Mouse (Mus musculus) kidney, embryonic 16.5 days (tissue): ENCODE results near the gene Tmcc1. TPM values are rescaled to one million over a fixed set of nuclear protein-coding genes. Genes with fewer than 3 reads are reported as not detected.
"Not testable (repeated sequence)": the region's sequence is repeated elsewhere in the genome, so short reads cannot be mapped to it uniquely, and the experiment has no call there.

Source experiments
- ATAC-seq: fragments of 200-750 bp; cut with Nextera tagmentation; 2 replicates; pipeline ENCODE4 v1.8.0; 2017; ENCODE audit warnings: moderate TSS enrichment; ENCODE audit not compliant: low FRiP score, low TSS enrichment
- H3K27ac ChIP-seq: fragments of 300-500 bp; sonication (generic); 2 replicates; pipeline ENCODE4 v1.5.1; 2014; ENCODE audit warnings: low read length
- H3K27me3 ChIP-seq: fragments of 300-500 bp; sonication (generic); 2 replicates; pipeline ENCODE4 v1.6.1; 2014; ENCODE audit warnings: low read length, control low read depth, mixed read lengths; ENCODE audit not compliant: insufficient read depth
- H3K36me3 ChIP-seq: fragments of 300-500 bp; sonication (generic); 2 replicates; pipeline ENCODE4 v1.6.1; 2014; ENCODE audit warnings: low read length, control low read depth, mixed read lengths; ENCODE audit not compliant: insufficient read depth
- H3K4me1 ChIP-seq: fragments of 300-500 bp; sonication (generic); 2 replicates; pipeline ENCODE4 v1.6.1; 2014; ENCODE audit warnings: low read length, control low read depth, mixed read lengths; ENCODE audit not compliant: insufficient read depth
- H3K4me2 ChIP-seq: fragments of 300-500 bp; sonication (generic); replicated peaks from 2 replicates; pipeline ENCODE4 v1.6.1; 2014; ENCODE audit warnings: low read depth, low read length
- H3K4me3 ChIP-seq: fragments of 300-500 bp; sonication (generic); 2 replicates; pipeline ENCODE4 v1.5.1; 2014; ENCODE audit warnings: mild to moderate bottlenecking, low read length
- H3K9ac ChIP-seq: fragments of 300-500 bp; sonication (generic); replicated peaks from 2 replicates; pipeline ENCODE4 v1.6.1; 2014; ENCODE audit warnings: low read length
- H3K9me3 ChIP-seq: fragments of 300-500 bp; sonication (generic); 2 replicates; pipeline ENCODE4 v1.6.1; 2016; ENCODE audit warnings: low read length, control low read depth
- WGBS: fragments of 180-500 bp; shearing (Covaris S2); extraction: QIAGEN DNeasy Blood & Tissue Kit; methylation state at CpG from one replicate; pipeline ENCODE4 v1.1.7; 2014; 5-methylcytosine and 5-hydroxymethylcytosine counted together
- polyA plus RNA-seq: library from polyadenylated mRNA; unstranded; fragments of >200 nt; fragmentation: Nextera tagmentation; extraction: Ambion mirVana; gene quantifications from 2 replicates; pipeline ENCODE4 v1.2.1, GENCODE M21; 2015

Gene Tmcc1
- polyA plus RNA-seq: 10.6 and 20.6 TPM in 2 replicates

- Histone ChIP-seq H3K36me3 (no peaks in the 10 kb centered on the region), H3K9me3 (no peaks in the 10 kb centered on the region), H3K4me1 (peaks cover 26% of the 10 kb centered on the region), H3K4me3 (peak within 1 kb of the TSS; percentile 87), H3K27me3 (no peaks in the 10 kb centered on the region), H3K4me2 (peak within 1 kb of the TSS; percentile 67), H3K9ac (peak within 1 kb of the TSS; percentile 94), H3K27ac (peak within 1 kb of the TSS; percentile 81)
- WGBS: 1% methylated on average over 49 of the region's 68 CpGs
- peak; percentile 92 for ATAC-seq
Measured at GRCm38 (mm10) chr6:116193394-116194393, at the start of gene Tmcc1. Gene Tmcc1 (minus strand): TSS chr6:116193486.

GRCm38 (mm10) chr6:116240371-116240770 lies 47.1 kb upstream of the Tmcc1 start:
- no peaks in the 10 kb centered on the region for H3K9me3 ChIP-seq
- no peak overlapping the region for H3K9ac ChIP-seq
- H3K4me1 ChIP-seq: no peaks in the 10 kb centered on the region
- H3K27ac ChIP-seq: no peak overlapping the region
- no peak overlapping the region for H3K4me2 ChIP-seq
- ATAC-seq: no peak
- WGBS: 71% methylated on average over 2 of the region's 2 CpGs
- no peaks in the 10 kb centered on the region for H3K27me3 ChIP-seq
- no peak overlapping the region for H3K4me3 ChIP-seq
- H3K36me3 ChIP-seq: peaks cover 52% of the 10 kb centered on the region

- no peak for ATAC-seq
- H3K4me1 ChIP-seq: no peaks in the 10 kb centered on the region
- no peak overlapping the region for H3K27ac ChIP-seq
Measured at GRCm38 (mm10) chr6:116238083-116238482, 44.8 kb upstream of the Tmcc1 start.

GRCm38 (mm10) chr6:116235336-116235735 lies 42.0 kb upstream of the Tmcc1 start:
- Histone ChIP-seq H3K27ac (no peak overlapping the region), H3K9ac (no peak overlapping the region), H3K36me3 (peaks cover 58% of the 10 kb centered on the region), H3K4me1 (no peaks in the 10 kb centered on the region), H3K27me3 (no peaks in the 10 kb centered on the region), H3K4me3 (no peak overlapping the region), H3K4me2 (no peak overlapping the region), H3K9me3 (no peaks in the 10 kb centered on the region)
- WGBS: 91% methylated on average over 5 of the region's 5 CpGs
- ATAC-seq: no peak

More at GRCm38 (mm10) chr6:116238083-116238482, 44.8 kb upstream of the Tmcc1 start:
- Histone ChIP-seq H3K9me3 (no peaks in the 10 kb centered on the region), H3K36me3 (peaks cover 52% of the 10 kb centered on the region), H3K4me3 (no peak overlapping the region), H3K9ac (no peak overlapping the region), H3K4me2 (no peak overlapping the region), H3K27me3 (no peaks in the 10 kb centered on the region)
- WGBS: 88% methylated on average over 5 of the region's 5 CpGs

GRCm38 (mm10) chr6:116234821-116235220 lies 41.5 kb upstream of the Tmcc1 start:
- not testable (repeated sequence) for H3K4me2 ChIP-seq, ATAC-seq, H3K9me3 ChIP-seq, H3K27ac ChIP-seq, H3K4me3 ChIP-seq, H3K9ac ChIP-seq, H3K4me1 ChIP-seq, H3K27me3 ChIP-seq
- 95% methylated on average over 2 of the region's 2 CpGs for WGBS
- H3K36me3 ChIP-seq: peaks cover 56% of the 10 kb centered on the region

GRCm38 (mm10) chr6:116228785-116229525 lies 35.7 kb upstream of the Tmcc1 start:
- Histone ChIP-seq H3K27ac (no peak overlapping the region), H3K4me2 (no peak overlapping the region), H3K9ac (no peak overlapping the region), H3K27me3 (no peaks in the 10 kb centered on the region), H3K9me3 (no peaks in the 10 kb centered on the region), H3K4me1 (no peaks in the 10 kb centered on the region), H3K36me3 (peaks cover 62% of the 10 kb centered on the region), H3K4me3 (no peak overlapping the region)
- WGBS: 64% methylated on average over 12 of the region's 12 CpGs
- no peak for ATAC-seq

GRCm38 (mm10) chr6:116227767-116228166 lies 34.5 kb upstream of the Tmcc1 start:
- ATAC-seq: no peak
- H3K4me2 ChIP-seq: no peak overlapping the region
- H3K4me1 ChIP-seq: no peaks in the 10 kb centered on the region
- H3K9ac ChIP-seq: no peak overlapping the region
- WGBS: 82% methylated on average over 11 of the region's 11 CpGs
- no peaks in the 10 kb centered on the region for H3K27me3 ChIP-seq
- peaks cover 61% of the 10 kb centered on the region for H3K36me3 ChIP-seq
- no peak overlapping the region for H3K4me3 ChIP-seq
- no peaks in the 10 kb centered on the region for H3K9me3 ChIP-seq
- H3K27ac ChIP-seq: no peak overlapping the region

GRCm38 (mm10) chr6:116207729-116208534 lies 14.6 kb upstream of the Tmcc1 start, which contains the start of gene Washc2:
Gene Washc2 (plus strand): TSS chr6:116208038.
- H3K4me3 ChIP-seq: peak within 1 kb of the TSS; percentile 68
- peak within 1 kb of the TSS; percentile 84 for H3K9ac ChIP-seq
- H3K27ac ChIP-seq: peak within 1 kb of the TSS; percentile 85
- H3K4me1 ChIP-seq: peaks cover 16% of the 10 kb centered on the region
- ATAC-seq: peak; percentile 98
- no peaks in the 10 kb centered on the region for H3K9me3 ChIP-seq
- peak within 1 kb of the TSS; percentile 81 for H3K4me2 ChIP-seq
- H3K27me3 ChIP-seq: no peaks in the 10 kb centered on the region
- under 1% methylated on average over 51 of the region's 51 CpGs for WGBS
- H3K36me3 ChIP-seq: peaks cover 4% of the 10 kb centered on the region; the same call in 1 of the 2 replicates

GRCm38 (mm10) chr6:116199682-116200081 lies 6.4 kb upstream of the Tmcc1 start:
- Histone ChIP-seq H3K4me1 (no peaks in the 10 kb centered on the region), H3K27ac (no peak overlapping the region), H3K9me3 (no peaks in the 10 kb centered on the region), H3K9ac (no peak overlapping the region), H3K4me2 (no peak overlapping the region), H3K27me3 (no peaks in the 10 kb centered on the region), H3K4me3 (no peak overlapping the region), H3K36me3 (no peaks in the 10 kb centered on the region)
- ATAC-seq: no peak
- WGBS: 64% methylated on average over 2 of the region's 2 CpGs
